Mouse (Mus musculus) erythroblast, embryonic 14.5 days (primary cell): ENCODE data around the gene Golm1. TPM values are rescaled to one million over a fixed set of nuclear protein-coding genes. Genes with fewer than 3 reads are reported as not detected.

Source experiments
- H3K27me3 ChIP-seq: 2 replicates; pipeline ENCODE4 v1.6.1; 2012; ENCODE audit warnings: inconsistent platforms; ENCODE audit not compliant: control insufficient read depth
- H3K36me3 ChIP-seq: 2 replicates; pipeline ENCODE4 v1.6.1; 2012; ENCODE audit warnings: mild to moderate bottlenecking, inconsistent platforms; ENCODE audit not compliant: control insufficient read depth
- H3K4me1 ChIP-seq: 2 replicates; pipeline ENCODE4 v1.6.1; 2012; ENCODE audit warnings: inconsistent platforms; ENCODE audit not compliant: control insufficient read depth
- H3K4me3 ChIP-seq: replicated peaks from 2 replicates; pipeline ENCODE3; 2012; ENCODE audit warnings: moderate library complexity, mild to moderate bottlenecking, inconsistent platforms
- H3K9me3 ChIP-seq: 2 replicates; pipeline ENCODE4 v1.6.1; 2012; ENCODE audit warnings: low read length, inconsistent platforms, mixed read lengths; ENCODE audit not compliant: control insufficient read depth
- GATA1 ChIP-seq: IDR thresholded peaks from 2 replicates; pipeline ENCODE4 v1.6.1; 2012; ENCODE audit warnings: low read length, inconsistent platforms, mixed read lengths
- TAL1 ChIP-seq: IDR thresholded peaks from 3 replicates; pipeline ENCODE4 v1.6.1; 2012; ENCODE audit warnings: low read length, inconsistent platforms, mixed read lengths
- polyA plus RNA-seq: library from polyadenylated mRNA; stranded (reverse); fragments of >175 nt; gene quantifications from 2 replicates; pipeline ENCODE4 v1.2.3, GENCODE M21; 2012

Golm1 gene
- polyA plus RNA-seq, 1 experiment, result 0.98 TPM

DNA sequence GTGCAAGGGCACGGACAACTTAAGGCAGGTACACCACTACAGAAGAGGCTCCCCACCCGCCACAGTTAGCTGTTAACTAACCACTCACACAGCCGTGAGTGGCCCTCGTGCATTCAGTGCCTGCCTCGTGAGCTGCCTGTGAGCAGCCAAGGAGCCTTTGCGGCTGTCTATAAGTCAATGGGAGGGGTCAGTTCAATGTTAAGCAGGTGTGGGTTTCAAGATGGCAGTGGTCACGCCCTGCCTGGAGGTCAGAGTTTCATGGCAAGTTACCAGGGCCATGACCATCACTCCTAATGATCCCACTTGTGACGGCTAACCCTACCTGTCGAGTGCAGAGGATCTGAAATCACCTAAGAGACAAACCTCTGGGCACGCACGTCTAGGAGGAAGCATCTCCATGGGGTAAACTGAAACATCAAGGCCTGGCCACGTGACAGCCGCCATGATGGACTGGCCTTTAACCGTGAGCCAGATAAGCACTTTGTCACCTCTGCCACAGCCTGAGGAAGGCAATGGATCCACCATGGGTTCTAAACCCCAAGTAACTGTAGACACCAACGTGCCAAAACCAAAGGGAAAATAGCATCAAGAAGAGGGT, 19.8 kb downstream of the Golm1 start:
- H3K36me3 ChIP-seq, result peaks cover 92% of the 10 kb centered on the region
- no peaks in the 10 kb centered on the region; the same call in 1 of the 2 replicates for H3K9me3 ChIP-seq
- no peaks in the 10 kb centered on the region for H3K27me3 ChIP-seq
- TF ChIP-seq GATA1 (no peak), TAL1 (no peak)
- peaks cover 21% of the 10 kb centered on the region for H3K4me1 ChIP-seq
- H3K4me3 ChIP-seq, result no peak overlapping the region

DNA sequence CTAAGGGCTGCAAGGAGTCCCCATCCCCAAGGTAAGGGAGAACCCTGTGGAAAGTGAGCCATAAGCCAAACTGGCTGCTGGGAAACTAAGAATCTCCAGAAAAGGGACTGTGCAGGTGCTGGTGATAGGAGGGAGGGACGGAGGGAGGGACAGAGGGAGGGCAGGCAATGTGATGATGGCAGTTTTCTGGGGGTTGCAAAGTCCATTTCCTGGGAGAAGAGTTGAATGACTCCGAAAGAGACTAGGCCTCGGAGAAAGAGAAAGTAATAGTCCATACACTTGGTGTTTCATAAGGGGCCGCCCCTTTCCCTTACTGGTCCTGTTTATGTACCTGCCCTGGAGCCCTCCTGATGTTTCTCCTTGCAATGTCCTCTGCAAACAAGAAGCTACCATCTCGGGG, 21.1 kb downstream of the Golm1 start:
- TF ChIP-seq GATA1, result no peak
- Histone ChIP-seq H3K9me3 (no peaks in the 10 kb centered on the region), H3K4me3 (no peak overlapping the region), H3K4me1 (peaks cover 13% of the 10 kb centered on the region), H3K36me3 (peaks cover 93% of the 10 kb centered on the region), H3K27me3 (no peaks in the 10 kb centered on the region)

DNA sequence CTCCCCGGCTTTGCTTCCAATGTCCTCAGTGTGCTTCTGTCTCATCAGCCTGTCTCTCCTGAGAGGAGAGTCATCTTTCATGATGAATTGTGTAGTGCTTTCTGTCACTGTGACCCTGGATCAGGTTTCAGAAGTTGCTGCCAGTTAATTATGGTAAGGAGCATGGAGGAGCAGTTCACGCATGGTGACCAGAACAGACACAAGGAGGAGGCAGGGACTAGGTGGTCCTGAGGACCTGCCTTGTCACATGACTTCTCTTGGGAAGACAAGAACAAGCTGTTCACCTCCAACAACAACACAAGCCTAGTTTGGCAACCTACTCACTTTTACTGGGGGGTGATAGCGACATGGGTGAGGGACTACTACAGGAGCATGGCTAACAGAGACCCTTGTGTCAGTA, 22.5 kb downstream of the Golm1 start:
- Histone ChIP-seq H3K9me3 (no peaks in the 10 kb centered on the region), H3K36me3 (peaks cover 93% of the 10 kb centered on the region), H3K4me3 (no peak overlapping the region), H3K27me3 (no peaks in the 10 kb centered on the region), H3K4me1 (peaks cover 13% of the 10 kb centered on the region)
- TF ChIP-seq GATA1 (no peak), TAL1 (no peak)

DNA sequence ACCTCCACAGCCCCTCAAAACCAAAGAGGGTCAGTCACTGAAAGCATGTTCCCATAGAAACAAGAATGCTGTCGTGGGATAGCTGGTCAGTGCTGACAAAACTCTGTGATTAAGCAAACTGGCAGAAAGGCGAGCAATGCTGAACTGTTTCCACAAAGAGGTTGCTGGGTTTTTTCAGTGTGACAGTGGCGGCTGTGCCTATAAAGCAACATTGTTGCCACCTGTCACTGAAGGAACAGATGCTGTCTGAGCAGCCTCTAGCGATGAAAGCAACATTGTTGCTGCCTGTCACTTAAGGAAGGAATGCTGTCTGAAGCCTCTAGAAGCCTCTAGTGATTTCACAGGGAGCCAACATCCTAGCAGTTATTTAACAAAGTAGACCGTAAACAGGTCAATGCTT, 23.0 kb downstream of the Golm1 start:
- H3K9me3 ChIP-seq, result no peaks in the 10 kb centered on the region
- H3K4me1 ChIP-seq, result peaks cover 11% of the 10 kb centered on the region
- H3K4me3 ChIP-seq, result no peak overlapping the region
- no peaks in the 10 kb centered on the region for H3K27me3 ChIP-seq
- peaks cover 93% of the 10 kb centered on the region for H3K36me3 ChIP-seq
- TF ChIP-seq GATA1 (no peak), TAL1 (no peak)

DNA sequence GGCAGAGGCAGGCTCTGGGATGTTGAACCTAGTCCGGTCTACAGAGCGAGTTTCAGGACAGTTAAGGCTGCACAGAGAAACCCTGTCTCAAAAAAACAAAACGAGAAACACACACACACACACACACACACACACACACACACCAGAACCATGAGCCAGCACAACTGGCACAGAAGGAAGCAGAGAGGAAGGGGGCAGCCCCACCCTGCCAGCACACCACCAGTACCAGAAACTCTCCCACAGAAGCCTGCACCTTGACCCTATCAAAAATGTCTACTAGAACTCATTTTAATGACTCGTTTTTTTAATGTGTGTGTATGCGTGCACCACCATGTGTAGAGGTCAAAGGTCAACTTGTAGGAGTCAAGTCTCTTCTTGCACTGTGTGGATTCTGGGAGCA, 25.8 kb downstream of the Golm1 start:
- H3K36me3 ChIP-seq, result peaks cover 96% of the 10 kb centered on the region

DNA sequence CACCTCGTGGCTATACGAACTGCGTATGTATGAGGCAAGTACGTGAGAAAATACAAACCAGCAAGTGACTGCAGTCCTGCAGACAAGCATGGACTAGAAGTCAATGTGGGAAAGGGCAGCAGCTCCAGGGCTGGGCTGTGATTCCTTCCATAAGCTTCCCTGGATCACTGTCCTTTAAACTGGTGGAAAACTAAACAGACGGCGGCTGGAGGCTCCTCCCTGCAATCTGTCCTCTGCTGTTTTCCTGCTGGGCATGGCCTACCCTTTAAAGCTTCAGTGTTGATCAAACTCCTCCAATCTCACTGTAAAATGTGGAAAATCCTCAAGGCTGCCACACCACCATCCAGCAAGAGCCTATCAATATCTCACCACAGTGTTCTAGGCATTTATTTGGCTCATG, 27.0 kb downstream of the Golm1 start:
- Histone ChIP-seq H3K4me1 (peaks cover 14% of the 10 kb centered on the region), H3K36me3 (peaks cover 87% of the 10 kb centered on the region), H3K9me3 (no peaks in the 10 kb centered on the region), H3K4me3 (no peak overlapping the region), H3K27me3 (no peaks in the 10 kb centered on the region)
- no peak for TF ChIP-seq GATA1
- no peak for TF ChIP-seq TAL1

More for the DNA sequence above, 25.8 kb downstream of the Golm1 start:
- H3K4me1 ChIP-seq, result peaks cover 14% of the 10 kb centered on the region
- no peak overlapping the region for H3K4me3 ChIP-seq
- no peaks in the 10 kb centered on the region for H3K27me3 ChIP-seq
- TF ChIP-seq GATA1 (no peak), TAL1 (no peak)
- no peaks in the 10 kb centered on the region for H3K9me3 ChIP-seq

DNA sequence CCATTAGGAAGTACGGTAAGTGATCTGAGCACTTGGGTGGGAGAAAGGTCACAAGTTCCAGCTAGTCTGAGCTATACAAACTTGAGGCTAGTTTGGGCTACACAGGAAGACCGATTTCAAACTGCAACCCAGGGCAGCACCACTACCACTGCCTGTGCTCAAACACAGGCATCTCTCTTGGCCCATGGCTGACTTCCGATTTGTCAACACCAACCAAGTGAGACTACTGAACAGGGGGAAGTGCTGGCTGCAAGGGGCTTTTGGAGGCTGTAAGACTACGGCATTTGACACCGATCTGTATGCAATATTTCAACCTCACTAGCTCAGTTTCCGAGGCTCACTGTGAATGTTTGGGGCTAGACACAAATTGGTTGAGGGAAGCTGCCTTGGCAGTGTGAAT, 28.1 kb downstream of the Golm1 start:
- H3K4me1 ChIP-seq, result peaks cover 23% of the 10 kb centered on the region
- no peak for TF ChIP-seq GATA1
- no peak for TF ChIP-seq TAL1
- no peaks in the 10 kb centered on the region for H3K27me3 ChIP-seq
- H3K4me3 ChIP-seq, result no peak overlapping the region
- peaks cover 85% of the 10 kb centered on the region for H3K36me3 ChIP-seq
- H3K9me3 ChIP-seq, result no peaks in the 10 kb centered on the region

DNA sequence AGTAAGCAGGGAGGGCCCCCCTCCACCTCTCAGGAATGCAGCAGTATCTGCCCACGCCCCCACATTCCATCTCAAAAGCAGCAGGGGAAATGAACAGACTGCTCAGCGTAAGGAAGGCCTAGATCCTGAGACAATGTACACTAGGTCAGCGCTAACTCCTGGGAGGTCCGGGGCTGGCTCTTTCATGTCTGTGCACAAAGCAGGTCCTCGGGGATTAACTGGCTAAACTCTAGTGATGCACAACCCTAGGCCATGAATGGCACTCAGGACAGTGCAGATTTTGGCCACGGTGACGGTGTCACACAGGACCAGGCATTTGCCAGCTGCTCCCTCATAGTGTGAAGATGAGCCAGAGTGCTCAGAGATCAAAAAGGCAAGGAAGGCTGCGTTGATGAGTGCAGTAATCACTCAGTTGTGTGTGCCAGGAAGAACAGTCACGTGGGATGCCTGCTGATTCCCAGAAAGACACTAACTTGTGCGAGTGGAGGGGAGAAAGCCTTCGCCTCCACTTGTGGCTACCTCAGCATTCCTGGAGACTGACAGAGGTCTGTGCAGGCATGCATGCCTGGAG, 28.9 kb downstream of the Golm1 start:
- H3K9me3 ChIP-seq, result no peaks in the 10 kb centered on the region
- peaks cover 85% of the 10 kb centered on the region for H3K36me3 ChIP-seq
- peaks cover 28% of the 10 kb centered on the region for H3K4me1 ChIP-seq
- no peak overlapping the region for H3K4me3 ChIP-seq
- H3K27me3 ChIP-seq, result no peaks in the 10 kb centered on the region
- TF ChIP-seq TAL1, result no peak
- TF ChIP-seq GATA1, result no peak

DNA sequence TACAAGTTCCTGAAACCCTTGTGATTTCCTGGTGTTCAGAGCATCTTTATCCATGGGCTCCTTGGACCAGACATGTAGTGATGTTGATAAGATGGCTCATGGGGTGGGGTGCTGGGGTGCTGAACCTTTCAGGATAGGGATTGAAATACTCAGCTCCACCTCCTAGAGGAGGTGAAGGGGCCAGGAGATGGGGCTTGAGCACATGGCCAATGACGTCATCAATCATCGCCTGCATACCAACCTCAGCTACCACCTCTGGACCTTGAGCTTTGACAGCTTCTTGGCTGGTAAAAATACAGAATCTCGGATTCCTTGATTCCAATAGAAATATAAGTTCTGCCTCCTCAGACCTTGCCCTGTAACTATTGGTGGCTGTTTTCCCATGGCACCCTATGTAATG, 30.1 kb downstream of the Golm1 start:
- Histone ChIP-seq H3K27me3 (no peaks in the 10 kb centered on the region), H3K9me3 (no peaks in the 10 kb centered on the region), H3K4me3 (no peak overlapping the region), H3K36me3 (peaks cover 86% of the 10 kb centered on the region), H3K4me1 (peaks cover 38% of the 10 kb centered on the region)
- TF ChIP-seq TAL1 (no peak), GATA1 (no peak)

DNA sequence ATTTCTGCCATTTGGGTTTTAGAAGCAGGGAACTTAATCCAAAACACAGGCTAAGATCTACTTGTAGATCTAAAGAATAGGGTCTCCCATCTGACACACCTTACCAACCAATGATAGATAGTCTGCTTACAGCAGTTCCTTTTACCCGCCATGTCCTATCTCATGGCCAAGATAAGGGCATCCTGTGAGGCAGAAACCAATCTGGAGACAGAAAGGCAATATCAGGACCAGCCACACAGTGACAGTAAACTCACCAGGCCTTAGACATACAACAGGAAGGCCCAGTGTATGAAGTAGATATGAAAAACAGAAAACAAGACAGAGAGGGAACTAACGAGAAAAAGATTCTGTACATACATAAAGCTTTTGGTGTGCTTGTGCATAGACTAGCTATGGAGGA, 32.8 kb downstream of the Golm1 start:
- peak; percentile 60 for TF ChIP-seq GATA1
- TF ChIP-seq TAL1, result 0 out of 3 replicates have a peak, but pooled peaks have one; percentile 29
- no peaks in the 10 kb centered on the region for H3K27me3 ChIP-seq
- H3K4me1 ChIP-seq, result peaks cover 57% of the 10 kb centered on the region
- no peaks in the 10 kb centered on the region for H3K9me3 ChIP-seq
- no peak overlapping the region for H3K4me3 ChIP-seq
- H3K36me3 ChIP-seq, result peaks cover 85% of the 10 kb centered on the region
